Mouse (Mus musculus): ENCODE measurements around the gene Rnf31.

DNA sequence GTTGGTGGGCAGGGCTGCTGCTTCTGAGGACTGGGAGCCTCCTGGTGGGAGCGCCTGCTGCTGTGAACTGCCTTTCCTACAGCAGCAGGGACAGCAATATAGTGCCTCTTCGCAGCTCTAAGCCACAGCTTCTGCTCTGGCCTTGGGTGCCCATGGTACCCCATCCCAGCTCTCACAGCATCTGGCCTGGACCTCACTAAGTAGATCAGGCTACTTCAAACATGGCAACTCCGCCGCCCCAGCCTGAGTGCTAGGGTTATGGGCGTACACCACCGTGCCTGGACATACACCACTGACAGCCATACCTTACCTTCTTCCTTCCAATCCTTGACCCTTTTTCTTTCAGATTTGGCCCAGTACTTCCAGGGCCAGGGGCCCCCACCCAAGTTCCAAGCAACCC is 16.8 kb downstream of the Rnf31 start:
- TF ChIP-seq CTCF (IDR thresholded peaks at IDR 0.05 in 2 of 3, conservative IDR thresholded peaks at IDR 0.05 in 1 of 3; ENCODE audit: control insufficient read depth in 1 of 3, insufficient read depth in 1 of 3, low read depth in 2 of 3, low read length in 3 of 3, poor library complexity in 1 of 3, severe bottlenecking in 1 of 3), result no peak
- TF ChIP-seq POLR2A (IDR thresholded peaks at IDR 0.05; ENCODE audit: control insufficient read depth in 1 of 2, insufficient read depth in 1 of 2, low read depth in 1 of 2, low read length in 2 of 2, poor library complexity in 1 of 2), result no peak
- TF ChIP-seq ETS1 (IDR thresholded peaks at IDR 0.05; ENCODE audit: low read depth, low read length), result no peak
